Mouse (Mus musculus) lung, postnatal 0 days (tissue): ENCODE data around the gene Fthl17c. TPM values are rescaled to one million over a fixed set of nuclear protein-coding genes. Genes with fewer than 3 reads are reported as not detected.
"Not testable (repeated sequence)": the region's sequence is repeated elsewhere in the genome, so short reads cannot be mapped to it uniquely, and the experiment has no call there.

Experiments used
- ATAC-seq: fragments of 200-750 bp; cut with Nextera tagmentation; 2 replicates; pipeline ENCODE4 v1.8.0; 2017; ENCODE audit warnings: moderate library complexity
- DNase-seq: peaks from one replicate; pipeline ENCODE4 v3.0.0-alpha.2; 2016; ENCODE audit warnings: low spot score
- H3K27ac ChIP-seq: fragments of 300-500 bp; sonication (generic); 2 replicates; pipeline ENCODE4 v1.5.1; 2014; ENCODE audit warnings: antibody characterized with exemption, mild to moderate bottlenecking, low read length, mixed read lengths
- H3K27me3 ChIP-seq: fragments of 300-500 bp; sonication (generic); replicated peaks from 2 replicates; pipeline ENCODE4 v1.6.1; 2014; ENCODE audit warnings: low read length, mixed read lengths; ENCODE audit not compliant: insufficient read depth
- H3K36me3 ChIP-seq: fragments of 300-500 bp; sonication (generic); 2 replicates; pipeline ENCODE4 v1.6.1; 2014; ENCODE audit warnings: low read length, mixed read lengths; ENCODE audit not compliant: insufficient read depth
- H3K4me1 ChIP-seq: fragments of 300-500 bp; sonication (generic); 2 replicates; pipeline ENCODE4 v1.6.1; 2014; ENCODE audit warnings: antibody characterized with exemption, low read depth, low read length, mixed read lengths; ENCODE audit not compliant: insufficient read depth
- H3K4me2 ChIP-seq: fragments of 300-500 bp; sonication (generic); replicated peaks from 2 replicates; pipeline ENCODE4 v1.6.1; 2014; ENCODE audit warnings: low read depth, mild to moderate bottlenecking, low read length, moderate library complexity, mixed read lengths
- H3K4me3 ChIP-seq: fragments of 300-500 bp; sonication (generic); 2 replicates; pipeline ENCODE4 v1.5.1; 2014; ENCODE audit warnings: low read depth, low read length
- H3K9ac ChIP-seq: fragments of 300-500 bp; sonication (generic); replicated peaks from 2 replicates; pipeline ENCODE4 v1.6.1; 2014; ENCODE audit warnings: low read depth, mild to moderate bottlenecking
- H3K9me3 ChIP-seq: fragments of 300-500 bp; sonication (generic); 2 replicates; pipeline ENCODE4 v1.6.1; 2016; ENCODE audit warnings: low read length, mixed read lengths
- CTCF ChIP-seq: IDR thresholded peaks from 2 replicates; pipeline ENCODE4 v1.5.1; 2016; ENCODE audit warnings: antibody characterized with exemption, mild to moderate bottlenecking
- EP300 ChIP-seq: IDR thresholded peaks from 2 replicates; pipeline ENCODE4 v1.6.1; 2016; ENCODE audit warnings: antibody characterized with exemption, mild to moderate bottlenecking, control low read depth
- WGBS: fragments of 180-500 bp; shearing (Covaris S2); extraction: QIAGEN DNeasy Blood & Tissue Kit; methylation state at CpG from one replicate; pipeline ENCODE4 v1.1.7; 2014; 5-methylcytosine and 5-hydroxymethylcytosine counted together
- polyA plus RNA-seq: library from polyadenylated mRNA; unstranded; fragments of >200 nt; fragmentation: Nextera tagmentation; extraction: Ambion mirVana; gene quantifications from 2 replicates; pipeline ENCODE4 v1.2.1, GENCODE M21; 2015

The Fthl17c gene
- polyA plus RNA-seq: not detected in 2 replicates

GRCm38 (mm10) chrX:8976459-8976858, at the start of gene Fthl17c:
TSS of gene Fthl17c (minus strand) at chrX:8976559.
- H3K4me2 ChIP-seq, DNase-seq, H3K36me3 ChIP-seq, H3K4me1 ChIP-seq, H3K9me3 ChIP-seq, H3K9ac ChIP-seq, ATAC-seq, H3K4me3 ChIP-seq, H3K27me3 ChIP-seq, H3K27ac ChIP-seq: not testable (repeated sequence)
- no CpG with 5 or more reads among the region's 11 CpGs for WGBS

DNA sequence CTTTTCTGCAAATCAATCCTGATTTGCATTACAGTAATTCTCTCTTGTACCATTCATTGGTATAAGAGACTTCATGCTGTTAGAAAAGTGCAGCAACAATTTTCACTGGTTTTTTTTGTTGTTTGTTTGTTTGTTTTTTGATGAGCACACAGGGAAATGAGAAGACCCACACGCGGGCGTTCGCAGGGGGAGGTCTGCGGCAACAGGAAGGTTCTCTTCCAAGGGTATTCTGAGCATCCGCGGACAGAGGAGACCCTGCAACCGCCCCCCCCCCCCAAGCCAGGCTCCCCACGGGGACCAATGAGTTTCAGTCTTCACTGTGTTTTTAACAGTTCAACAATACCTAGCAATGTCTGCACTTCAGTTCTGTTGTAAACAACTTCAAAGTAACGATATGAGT, 43.1 kb upstream of the Fthl17c start:
- TF ChIP-seq CTCF: no peak
- no peak for TF ChIP-seq EP300
- no peaks in the 10 kb centered on the region for H3K4me1 ChIP-seq
- no peaks in the 10 kb centered on the region for H3K36me3 ChIP-seq
- ATAC-seq (no peak), DNase-seq (no peak)
- no peak overlapping the region for H3K4me2 ChIP-seq
- H3K27me3 ChIP-seq: no peaks in the 10 kb centered on the region
- no peak overlapping the region for H3K27ac ChIP-seq
- WGBS: 59% methylated on average over 10 of the region's 10 CpGs
- H3K9me3 ChIP-seq: no peaks in the 10 kb centered on the region
- no peak overlapping the region for H3K9ac ChIP-seq
- no peak overlapping the region for H3K4me3 ChIP-seq

DNA sequence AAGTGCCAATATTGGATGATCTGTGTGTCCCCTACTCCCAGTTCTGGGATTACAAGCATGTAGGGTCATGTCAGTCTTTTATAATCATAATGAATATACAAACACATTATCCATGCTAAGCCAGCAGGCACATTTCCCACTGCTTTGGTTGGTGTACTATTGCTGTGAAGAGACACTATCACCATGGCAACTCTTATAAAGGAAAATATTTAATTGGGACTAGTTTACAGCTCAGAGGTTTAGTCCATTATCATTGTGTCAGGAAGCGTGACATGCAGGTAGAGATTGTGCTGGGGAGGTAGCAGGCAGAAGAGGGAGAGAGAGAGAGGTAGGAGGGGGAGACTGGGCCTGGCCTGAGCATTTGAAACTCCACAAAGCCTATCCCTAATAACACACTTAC, 39.7 kb upstream of the Fthl17c start:
- no peaks in the 10 kb centered on the region for H3K9me3 ChIP-seq
- whole genome bisulfite sequencing: 33% methylated on average over 1 of the region's 1 CpGs
- no peaks in the 10 kb centered on the region for H3K27me3 ChIP-seq
- ATAC-seq (no peak), DNase-seq (no peak)
- H3K27ac ChIP-seq: no peak overlapping the region
- no peak overlapping the region for H3K9ac ChIP-seq
- no peak for TF ChIP-seq EP300
- no peak for TF ChIP-seq CTCF
- H3K4me3 ChIP-seq: no peak overlapping the region
- no peak overlapping the region for H3K4me2 ChIP-seq
- H3K36me3 ChIP-seq: no peaks in the 10 kb centered on the region
- no peaks in the 10 kb centered on the region for H3K4me1 ChIP-seq

DNA sequence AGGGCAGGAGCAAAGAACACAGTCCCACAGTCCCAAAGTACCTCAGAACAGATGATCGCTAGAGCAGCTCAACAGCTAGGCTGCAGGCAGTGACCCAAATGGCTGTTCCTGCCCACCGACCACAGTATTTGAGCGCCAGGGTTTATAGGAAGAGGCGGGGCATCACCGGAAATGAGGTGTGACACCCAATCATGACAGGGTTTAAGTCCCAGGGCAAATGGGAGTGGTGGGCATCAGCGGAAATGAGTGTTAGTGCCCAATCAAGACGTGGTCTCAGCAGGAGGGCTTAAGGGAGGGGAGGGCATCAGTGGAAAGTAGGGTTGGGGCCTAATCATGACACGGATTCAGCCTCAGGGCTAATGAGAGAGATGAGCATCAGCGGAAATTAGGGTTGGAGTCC, 10.3 kb upstream of the Fthl17c start, which contains the start of gene Fthl17d:
Gene Fthl17d (minus strand): TSS at position 101 of the 400 bp plus-strand sequence.
- not testable (repeated sequence) for H3K4me3 ChIP-seq, H3K36me3 ChIP-seq, H3K27me3 ChIP-seq, DNase-seq, H3K4me2 ChIP-seq, H3K27ac ChIP-seq, H3K4me1 ChIP-seq, H3K9me3 ChIP-seq, ATAC-seq, H3K9ac ChIP-seq
- WGBS: no CpG with 5 or more reads among the region's 9 CpGs

- H3K4me1 ChIP-seq, H3K27ac ChIP-seq, ATAC-seq, H3K4me3 ChIP-seq, H3K9me3 ChIP-seq, H3K4me2 ChIP-seq, H3K36me3 ChIP-seq, H3K27me3 ChIP-seq, H3K9ac ChIP-seq, DNase-seq: not testable (repeated sequence)
- peak; percentile 29; the same call in 1 of the 2 replicates for TF ChIP-seq CTCF
- 39% methylated on average over 4 of the region's 4 CpGs for WGBS
Measured at GRCm38 (mm10) chrX:8964618-8965017, 11.7 kb downstream of the Fthl17c start.

GRCm38 (mm10) chrX:8962875-8963274, 13.5 kb downstream of the Fthl17c start, which contains the start of gene Fthl17b:
TSS of gene Fthl17b (minus strand) at chrX:8962975.
- H3K4me1 ChIP-seq, H3K36me3 ChIP-seq, H3K9me3 ChIP-seq, H3K4me3 ChIP-seq, DNase-seq, H3K9ac ChIP-seq, H3K27me3 ChIP-seq, H3K27ac ChIP-seq, H3K4me2 ChIP-seq, ATAC-seq: not testable (repeated sequence)
- no CpG with 5 or more reads among the region's 11 CpGs for WGBS

- H3K4me1 ChIP-seq: not testable (repeated sequence)
Measured at GRCm38 (mm10) chrX:8948130-8948805, 28.1 kb downstream of the Fthl17c start.

More at GRCm38 (mm10) chrX:8948130-8948805, 28.1 kb downstream of the Fthl17c start:
- not testable (repeated sequence) for H3K9ac ChIP-seq, H3K4me3 ChIP-seq, ATAC-seq, H3K36me3 ChIP-seq, H3K27me3 ChIP-seq, H3K27ac ChIP-seq, H3K9me3 ChIP-seq, H3K4me2 ChIP-seq
- peak; percentile 84 for TF ChIP-seq CTCF
- DNase-seq: peak; percentile 55
- 15% methylated on average over 6 of the region's 7 CpGs for WGBS
